Mouse (Mus musculus): ENCODE results near the gene Lrrfip1. TPM values are rescaled to one million over a fixed set of nuclear protein-coding genes. Genes with fewer than 3 reads are reported as not detected.

Lrrfip1 gene
- total and polyA plus RNA-seq, 2 experiments from 2014 or later, result 52.4 to 62.0 TPM

GRCm38 (mm10) chr1:91053218-91054073 is 54.9 kb downstream of the Lrrfip1 start:
- 0 out of 2 replicates have a peak, but pooled peaks cover 13% of the 10 kb centered on the region for H3K4me1 ChIP-seq (ENCODE audit: insufficient read depth)
- peak overlapping the region; percentile 49 for H3K9ac ChIP-seq
- peak; percentile 10 for DNase-seq
- peak; percentile 2; the same call in 1 of the 2 replicates for TF ChIP-seq CTCF (IDR thresholded peaks at IDR 0.05; ENCODE audit: low read depth)
- no peak overlapping the region for H3K27ac ChIP-seq (ENCODE audit: low read depth, low read length)
- H3K9me3 ChIP-seq (ENCODE audit: low read length), result no peaks in the 10 kb centered on the region
- ATAC-seq, result peak; percentile 72
- peak overlapping the region; percentile 96 for H3K4me2 ChIP-seq (ENCODE audit: low read depth)
- no peaks in the 10 kb centered on the region for H3K36me3 ChIP-seq (ENCODE audit: insufficient read depth)
- peak overlapping the region; percentile 47 for H3K4me3 ChIP-seq (ENCODE audit: low read depth, low read length)
- 6% methylated on average over 40 of the region's 41 CpGs for WGBS
- no peaks in the 10 kb centered on the region for H3K27me3 ChIP-seq (ENCODE audit: insufficient read depth, low read length)

- H3K4me1 ChIP-seq (ENCODE audit: insufficient read depth), result 0 out of 2 replicates have a peak, but pooled peaks cover 13% of the 10 kb centered on the region
- WGBS, result 56% methylated on average over 10 of the region's 10 CpGs
Measured at GRCm38 (mm10) chr1:91054074-91054471, 55.5 kb downstream of the Lrrfip1 start.

DNA sequence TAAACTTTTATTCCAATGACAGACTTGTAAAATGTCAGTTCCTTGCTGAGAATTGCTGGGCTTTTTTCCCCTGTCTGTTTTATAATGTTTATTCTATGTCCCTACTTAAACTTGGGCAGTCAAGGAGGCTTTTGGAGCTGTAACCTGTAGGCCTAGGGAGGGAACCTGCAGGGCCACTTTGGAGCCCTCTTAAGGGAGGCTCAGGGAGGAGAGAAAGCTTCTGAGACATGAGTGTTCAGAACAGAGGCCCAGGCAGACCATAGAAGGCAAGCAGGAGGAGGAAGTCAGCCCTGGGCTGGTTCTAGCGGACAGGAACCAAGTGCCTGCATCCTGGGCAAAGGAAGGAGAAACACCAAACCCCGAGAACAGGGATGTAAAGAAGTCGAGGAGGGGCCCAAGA is 56.3 kb downstream of the Lrrfip1 start:
- H3K9me3 ChIP-seq (ENCODE audit: low read length), result no peaks in the 10 kb centered on the region
- no peak overlapping the region for H3K27ac ChIP-seq (ENCODE audit: low read depth, low read length)
- H3K27me3 ChIP-seq (ENCODE audit: insufficient read depth, low read length), result no peaks in the 10 kb centered on the region
- no peak for ATAC-seq
- H3K4me3 ChIP-seq (ENCODE audit: low read depth, low read length), result no peak overlapping the region
- no peak for DNase-seq
- no peaks in the 10 kb centered on the region for H3K36me3 ChIP-seq (ENCODE audit: insufficient read depth)
- no peak overlapping the region for H3K9ac ChIP-seq
- no peak for TF ChIP-seq CTCF (IDR thresholded peaks at IDR 0.05; ENCODE audit: low read depth)
- 84% methylated on average over 3 of the region's 3 CpGs for WGBS
- no peak overlapping the region for H3K4me2 ChIP-seq (ENCODE audit: low read depth)
- H3K4me1 ChIP-seq (ENCODE audit: insufficient read depth), result 0 out of 2 replicates have a peak, but pooled peaks cover 13% of the 10 kb centered on the region

More at GRCm38 (mm10) chr1:91054074-91054471, 55.5 kb downstream of the Lrrfip1 start:
- Histone ChIP-seq H3K36me3 (ENCODE audit: insufficient read depth) (no peaks in the 10 kb centered on the region), H3K27me3 (ENCODE audit: insufficient read depth, low read length) (no peaks in the 10 kb centered on the region), H3K9ac (no peak overlapping the region), H3K9me3 (ENCODE audit: low read length) (no peaks in the 10 kb centered on the region), H3K4me3 (ENCODE audit: low read depth, low read length) (no peak overlapping the region; the same call in 1 of the 2 replicates), H3K27ac (ENCODE audit: low read depth, low read length) (no peak overlapping the region), H3K4me2 (ENCODE audit: low read depth) (peak overlapping the region; percentile 96)
- DNase-seq (no peak), ATAC-seq (no peak)
- TF ChIP-seq CTCF (IDR thresholded peaks at IDR 0.05; ENCODE audit: low read depth), result no peak

- ATAC-seq, result no peak
Measured at GRCm38 (mm10) chr1:91055744-91056143, 57.2 kb downstream of the Lrrfip1 start.

DNA sequence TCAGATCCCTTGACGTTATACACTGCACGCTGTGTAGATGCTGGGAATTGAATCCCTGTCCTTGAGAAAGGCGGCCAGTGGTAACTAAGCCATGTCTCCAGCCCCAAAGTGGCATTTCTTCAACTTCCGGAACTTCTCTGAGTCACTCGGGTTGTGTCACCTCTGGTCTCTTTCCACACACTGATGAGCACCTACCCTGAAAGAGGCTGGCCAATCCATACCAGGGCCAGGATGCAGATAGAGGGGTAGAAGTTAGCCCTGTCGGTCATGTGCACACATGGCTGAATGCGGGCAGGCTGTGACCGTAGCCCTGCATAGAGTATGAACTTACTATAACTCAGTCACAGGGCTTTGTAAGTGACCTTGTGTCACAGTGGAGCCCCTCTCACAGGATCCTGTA is 57.9 kb downstream of the Lrrfip1 start:
- Histone ChIP-seq H3K9me3 (ENCODE audit: low read length) (no peaks in the 10 kb centered on the region), H3K9ac (no peak overlapping the region), H3K4me3 (ENCODE audit: low read depth, low read length) (no peak overlapping the region), H3K4me1 (ENCODE audit: insufficient read depth) (0 out of 2 replicates have a peak, but pooled peaks cover 13% of the 10 kb centered on the region), H3K36me3 (ENCODE audit: insufficient read depth) (no peaks in the 10 kb centered on the region), H3K27ac (ENCODE audit: low read depth, low read length) (no peak overlapping the region), H3K27me3 (ENCODE audit: insufficient read depth, low read length) (no peaks in the 10 kb centered on the region), H3K4me2 (ENCODE audit: low read depth) (no peak overlapping the region)
- 90% methylated on average over 8 of the region's 8 CpGs for WGBS
- ATAC-seq, result no peak
- no peak for DNase-seq
- TF ChIP-seq CTCF (IDR thresholded peaks at IDR 0.05; ENCODE audit: low read depth), result no peak

More at GRCm38 (mm10) chr1:91055744-91056143, 57.2 kb downstream of the Lrrfip1 start:
- H3K9me3 ChIP-seq (ENCODE audit: low read length), result no peaks in the 10 kb centered on the region
- no peak overlapping the region for H3K4me2 ChIP-seq (ENCODE audit: low read depth)
- 0 out of 2 replicates have a peak, but pooled peaks cover 13% of the 10 kb centered on the region for H3K4me1 ChIP-seq (ENCODE audit: insufficient read depth)
- TF ChIP-seq CTCF (IDR thresholded peaks at IDR 0.05; ENCODE audit: low read depth), result no peak
- H3K27me3 ChIP-seq (ENCODE audit: insufficient read depth, low read length), result no peaks in the 10 kb centered on the region
- no peak for DNase-seq
- no peak overlapping the region for H3K9ac ChIP-seq
- WGBS, result 67% methylated on average over 9 of the region's 9 CpGs
- no peak overlapping the region for H3K27ac ChIP-seq (ENCODE audit: low read depth, low read length)
- no peaks in the 10 kb centered on the region for H3K36me3 ChIP-seq (ENCODE audit: insufficient read depth)
- no peak overlapping the region for H3K4me3 ChIP-seq (ENCODE audit: low read depth, low read length)

DNA sequence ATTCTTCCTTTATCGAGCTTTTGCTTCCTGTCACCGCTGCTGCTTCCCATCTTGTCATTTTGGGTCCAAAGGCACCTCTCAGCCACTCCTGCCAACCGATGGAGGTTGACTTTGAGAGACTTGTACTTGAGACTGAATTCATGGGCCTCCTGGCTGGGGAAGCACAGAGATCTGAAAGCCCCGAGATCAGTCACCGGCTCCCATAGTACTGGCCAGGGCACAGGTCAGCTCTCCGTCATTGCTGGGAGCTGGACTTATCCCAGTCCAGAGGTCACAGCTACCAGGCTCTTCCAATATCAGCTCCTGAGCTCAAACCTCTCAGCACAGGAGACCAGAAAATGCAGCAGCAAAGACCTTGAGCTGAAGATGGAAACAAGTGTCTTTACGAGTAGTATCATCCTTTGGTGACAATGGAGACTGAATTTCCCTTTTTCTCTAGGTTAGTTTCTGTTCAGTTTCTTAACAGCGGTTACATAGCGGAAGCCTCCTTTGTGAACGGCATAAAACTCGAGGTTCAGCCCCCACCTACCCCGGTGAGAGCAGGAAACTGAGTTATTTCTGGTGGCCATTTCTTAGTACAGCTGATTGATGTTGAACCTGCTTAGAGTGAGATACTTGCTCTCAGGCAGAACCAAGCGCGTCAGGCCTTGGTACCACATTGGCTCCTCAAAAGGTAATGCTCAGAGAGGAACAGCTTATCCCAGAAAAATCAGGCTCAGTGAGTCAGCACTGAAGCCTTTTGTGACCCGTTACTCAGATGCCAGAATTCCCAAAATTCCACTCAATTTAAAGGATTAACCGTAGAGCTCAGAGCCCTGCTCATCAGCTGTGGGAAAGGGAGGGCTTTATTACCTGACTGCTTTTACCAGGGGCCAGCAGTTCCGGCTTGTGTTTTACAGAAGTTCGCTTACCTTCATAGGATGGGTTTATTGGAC is 59.0 kb downstream of the Lrrfip1 start:
- H3K4me3 ChIP-seq (ENCODE audit: low read depth, low read length), result no peak overlapping the region
- no peak for DNase-seq

More for the DNA sequence above, 59.0 kb downstream of the Lrrfip1 start:
- WGBS, result 69% methylated on average over 18 of the region's 18 CpGs
- H3K9ac ChIP-seq, result no peak overlapping the region
- H3K27me3 ChIP-seq (ENCODE audit: insufficient read depth, low read length), result no peaks in the 10 kb centered on the region
- peaks cover 19% of the 10 kb centered on the region for H3K4me1 ChIP-seq (ENCODE audit: insufficient read depth)
- H3K36me3 ChIP-seq (ENCODE audit: insufficient read depth), result no peaks in the 10 kb centered on the region
- no peak overlapping the region for H3K27ac ChIP-seq (ENCODE audit: low read depth, low read length)
- no peak for TF ChIP-seq CTCF (IDR thresholded peaks at IDR 0.05; ENCODE audit: low read depth)
- no peak for ATAC-seq
- no peaks in the 10 kb centered on the region for H3K9me3 ChIP-seq (ENCODE audit: low read length)
- H3K4me2 ChIP-seq (ENCODE audit: low read depth), result no peak overlapping the region
